Mouse (Mus musculus) hindbrain, embryonic 14.5 days (tissue): ENCODE results near the gene Aurkaip1. TPM values are rescaled to one million over a fixed set of nuclear protein-coding genes. Genes with fewer than 3 reads are reported as not detected.
"Not testable (repeated sequence)": the region's sequence is repeated elsewhere in the genome, so short reads cannot be mapped to it uniquely, and the experiment has no call there.

Source experiments
- ATAC-seq: fragments of 200-750 bp; cut with Nextera tagmentation; 2 replicates; pipeline ENCODE4 v1.8.0; 2017; ENCODE audit warnings: moderate number of reproducible peaks, mild to moderate bottlenecking, moderate TSS enrichment, moderate library complexity; ENCODE audit not compliant: low FRiP score
- DNase-seq: peaks from one replicate; pipeline ENCODE4 v3.0.0-alpha.2; 2015; ENCODE audit warnings: low spot score
- H3K27ac ChIP-seq: fragments of 300-500 bp; sonication (generic); 2 replicates; pipeline ENCODE4 v1.5.1; 2014; ENCODE audit warnings: mild to moderate bottlenecking, moderate library complexity
- H3K27me3 ChIP-seq: fragments of 300-500 bp; sonication (generic); 2 replicates; pipeline ENCODE4 v1.6.1; 2014; ENCODE audit warnings: mild to moderate bottlenecking, low read length, mixed read lengths; ENCODE audit not compliant: control insufficient read depth, insufficient read depth
- H3K36me3 ChIP-seq: fragments of 300-500 bp; sonication (generic); replicated peaks from 2 replicates; pipeline ENCODE4 v1.6.1; 2014; ENCODE audit not compliant: control insufficient read depth, insufficient read depth
- H3K4me1 ChIP-seq: fragments of 300-500 bp; sonication (generic); replicated peaks from 2 replicates; pipeline ENCODE4 v1.6.1; 2014; ENCODE audit warnings: antibody characterized with exemption, low read length, mixed read lengths; ENCODE audit not compliant: control insufficient read depth, insufficient read depth
- H3K4me2 ChIP-seq: fragments of 300-500 bp; sonication (generic); replicated peaks from 2 replicates; pipeline ENCODE4 v1.6.1; 2014; ENCODE audit warnings: mild to moderate bottlenecking, moderate library complexity
- H3K4me3 ChIP-seq: fragments of 300-500 bp; sonication (generic); replicated peaks from 2 replicates; pipeline ENCODE4 v1.5.1; 2014; ENCODE audit warnings: mild to moderate bottlenecking, low read length
- H3K9ac ChIP-seq: fragments of 300-500 bp; sonication (generic); 2 replicates; pipeline ENCODE4 v1.6.1; 2014
- H3K9me3 ChIP-seq: fragments of 300-500 bp; sonication (generic); 2 replicates; pipeline ENCODE4 v1.6.1; 2016; ENCODE audit warnings: low read length; ENCODE audit not compliant: control insufficient read depth
- WGBS: fragments of 180-500 bp; shearing (Covaris S2); extraction: QIAGEN DNeasy Blood & Tissue Kit; methylation state at CpG from one replicate; pipeline ENCODE4 v1.1.7; 2014; 5-methylcytosine and 5-hydroxymethylcytosine counted together
- polyA plus RNA-seq: library from polyadenylated mRNA; unstranded; fragments of >200 nt; fragmentation: Nextera tagmentation; extraction: Ambion mirVana; gene quantifications from 2 replicates; pipeline ENCODE4 v1.2.1, GENCODE M21; 2014

Aurkaip1 gene
- 114 and 126 TPM in 2 replicates for polyA plus RNA-seq

- H3K4me2 ChIP-seq = peak within 1 kb of the TSS; percentile 99
- H3K36me3 ChIP-seq = peaks cover 35% of the 10 kb centered on the region
- ATAC-seq (peak; percentile 92), DNase-seq (peak; percentile 95)
- peak within 1 kb of the TSS; percentile 64 for H3K4me3 ChIP-seq
- peak within 1 kb of the TSS; percentile 89 for H3K9ac ChIP-seq
- H3K27ac ChIP-seq = peak within 1 kb of the TSS; percentile 89
- no peaks in the 10 kb centered on the region for H3K9me3 ChIP-seq
- H3K4me1 ChIP-seq = peaks cover 19% of the 10 kb centered on the region
- no peaks in the 10 kb centered on the region for H3K27me3 ChIP-seq
- under 1% methylated on average over 49 of the region's 49 CpGs for WGBS
These were observed at the start of gene Aurkaip1 for GRCm38 (mm10) chr4:155831205-155831766. Gene Aurkaip1, plus strand, starts transcription at chr4:155831272.

- Histone ChIP-seq H3K9ac (peak overlapping the region; percentile 81), H3K27me3 (no peaks in the 10 kb centered on the region), H3K36me3 (no peaks in the 10 kb centered on the region), H3K4me1 (peaks cover 11% of the 10 kb centered on the region), H3K27ac (peak overlapping the region; percentile 90), H3K4me2 (peak overlapping the region; percentile 61), H3K9me3 (no peaks in the 10 kb centered on the region), H3K4me3 (peak overlapping the region; percentile 56)
- no peak for DNase-seq
- no peak for ATAC-seq
- WGBS = 41% methylated on average over 16 of the region's 16 CpGs
These were observed 47.5 kb upstream of the Aurkaip1 start for GRCm38 (mm10) chr4:155783486-155784080.

- Histone ChIP-seq H3K9ac (peak overlapping the region; percentile 81), H3K4me1 (peaks cover 11% of the 10 kb centered on the region), H3K4me2 (peak overlapping the region; percentile 61), H3K4me3 (peak overlapping the region; percentile 56), H3K36me3 (no peaks in the 10 kb centered on the region), H3K27ac (peak overlapping the region; percentile 90), H3K27me3 (no peaks in the 10 kb centered on the region), H3K9me3 (no peaks in the 10 kb centered on the region)
- peak; percentile 89 for ATAC-seq
- under 1% methylated on average over 47 of the region's 52 CpGs for WGBS
- DNase-seq = peak; percentile 84
These were observed 46.9 kb upstream of the Aurkaip1 start for GRCm38 (mm10) chr4:155784081-155784701.

GRCm38 (mm10) chr4:155785246-155785645 lies 45.8 kb upstream of the Aurkaip1 start:
- ATAC-seq (no peak), DNase-seq (no peak)
- WGBS = 88% methylated on average over 10 of the region's 10 CpGs
- H3K27me3 ChIP-seq = no peaks in the 10 kb centered on the region
- no peak overlapping the region for H3K9ac ChIP-seq
- peaks cover 11% of the 10 kb centered on the region for H3K4me1 ChIP-seq
- no peak overlapping the region for H3K27ac ChIP-seq
- H3K4me2 ChIP-seq = 0 out of 2 replicates have a peak overlapping the region, but pooled peaks have one; percentile 10
- H3K36me3 ChIP-seq = no peaks in the 10 kb centered on the region
- H3K9me3 ChIP-seq = no peaks in the 10 kb centered on the region
- H3K4me3 ChIP-seq = no peak overlapping the region

DNA sequence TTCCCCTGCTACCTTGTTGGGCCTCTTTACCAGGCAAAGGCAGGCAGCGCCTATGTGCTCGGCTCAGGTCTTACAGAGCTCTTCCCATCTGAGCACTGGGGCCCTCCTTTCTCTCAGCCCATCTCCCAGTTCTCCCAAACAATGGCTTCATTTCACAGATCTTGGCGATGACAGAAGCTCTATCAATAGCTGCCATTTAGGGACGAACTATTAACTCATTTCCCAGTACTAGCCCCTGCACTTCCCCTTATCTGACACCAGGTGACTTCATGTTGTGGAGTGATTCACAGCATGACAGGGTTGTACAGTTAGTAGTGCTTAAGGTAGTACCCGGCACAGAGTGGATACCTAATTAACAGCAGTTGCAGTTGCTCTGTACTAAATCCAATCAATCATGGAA lies 45.3 kb upstream of the Aurkaip1 start, which contains the start of gene Tmem88b:
Gene Tmem88b (minus strand): TSS at position 56 of the 400 bp plus-strand sequence.
- no peaks in the 10 kb centered on the region for H3K27me3 ChIP-seq
- no peak for ATAC-seq
- H3K9ac ChIP-seq = peak within 1 kb of the TSS; percentile 81
- H3K36me3 ChIP-seq = no peaks in the 10 kb centered on the region
- peaks cover 11% of the 10 kb centered on the region for H3K4me1 ChIP-seq
- DNase-seq = no peak
- WGBS = 62% methylated on average over 5 of the region's 5 CpGs
- peak within 1 kb of the TSS; percentile 56 for H3K4me3 ChIP-seq
- no peaks in the 10 kb centered on the region for H3K9me3 ChIP-seq
- H3K4me2 ChIP-seq = peak within 1 kb of the TSS; percentile 61
- no peak within 1 kb of the TSS for H3K27ac ChIP-seq

DNA sequence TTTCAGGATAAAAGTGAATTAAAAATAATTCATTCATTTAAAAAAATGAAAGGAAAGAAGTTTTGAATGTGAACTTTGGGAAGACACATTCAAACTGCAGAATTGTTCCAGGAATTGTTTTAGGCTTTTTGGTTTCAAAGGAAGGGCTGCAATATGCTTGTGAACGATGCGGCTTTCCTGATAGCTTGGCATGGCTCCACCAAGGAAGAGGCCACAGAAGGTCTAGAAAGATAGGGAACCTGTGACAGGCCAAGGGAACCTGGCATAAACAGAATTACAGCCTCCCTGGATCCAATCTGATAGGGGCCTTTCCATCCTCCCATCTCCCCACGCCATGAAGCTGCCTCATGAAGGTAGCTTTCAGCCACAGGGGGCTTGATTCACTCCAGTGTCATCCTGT lies 42.8 kb upstream of the Aurkaip1 start:
- Histone ChIP-seq H3K27me3 (no peaks in the 10 kb centered on the region), H3K4me2 (no peak overlapping the region), H3K4me3 (no peak overlapping the region), H3K27ac (no peak overlapping the region), H3K36me3 (no peaks in the 10 kb centered on the region), H3K9ac (no peak overlapping the region), H3K9me3 (no peaks in the 10 kb centered on the region), H3K4me1 (peaks cover 10% of the 10 kb centered on the region)
- DNase-seq = no peak
- no peak for ATAC-seq
- WGBS = 76% methylated on average over 3 of the region's 3 CpGs

DNA sequence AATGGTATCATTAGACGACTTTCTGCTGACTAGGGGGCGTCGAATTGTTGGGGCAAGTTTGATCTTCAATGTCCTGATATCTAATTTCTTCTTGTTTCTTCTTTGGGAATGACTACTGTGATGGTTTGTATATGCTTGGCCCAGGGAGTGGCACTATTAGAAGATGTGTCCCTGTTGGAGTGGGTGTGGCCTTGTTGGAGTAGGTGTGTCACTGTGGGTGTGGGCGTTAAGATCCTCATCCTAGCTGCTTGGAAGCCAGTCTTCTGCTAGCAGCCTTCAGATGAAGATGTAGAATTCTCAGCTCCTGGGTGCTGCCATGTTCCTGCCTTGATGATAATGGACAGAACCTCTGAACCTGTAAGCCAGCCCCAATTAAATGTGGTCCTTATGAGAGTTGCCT lies 42.2 kb upstream of the Aurkaip1 start:
- not testable (repeated sequence) for H3K4me2 ChIP-seq, H3K36me3 ChIP-seq, H3K9ac ChIP-seq, DNase-seq, H3K27me3 ChIP-seq, H3K27ac ChIP-seq, H3K9me3 ChIP-seq, H3K4me1 ChIP-seq, ATAC-seq, H3K4me3 ChIP-seq
- 82% methylated on average over 4 of the region's 4 CpGs for WGBS

DNA sequence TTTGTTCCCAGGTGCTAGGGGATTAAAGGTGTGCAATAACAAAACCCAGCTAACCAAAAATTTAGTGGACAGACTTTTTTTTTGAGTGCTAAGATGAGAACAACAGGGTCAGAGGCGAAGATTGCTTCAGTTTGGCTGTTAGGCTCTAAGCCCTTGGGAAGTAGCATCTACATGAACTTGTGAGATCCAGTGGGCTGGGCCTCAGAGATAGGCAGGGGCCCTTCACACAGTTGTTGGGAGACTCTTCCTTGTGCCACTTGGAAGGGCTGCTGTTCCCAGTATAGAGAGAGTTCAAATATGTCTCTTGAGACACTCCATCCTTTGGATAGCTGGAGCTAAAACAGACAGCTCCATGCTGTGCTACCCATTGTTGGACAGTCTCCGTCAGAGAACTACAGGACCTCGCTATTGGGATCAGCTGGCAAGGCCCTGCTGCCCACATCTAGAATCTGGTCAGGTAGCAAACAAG lies 41.0 kb upstream of the Aurkaip1 start, which contains the start of gene Ankrd65:
Gene Ankrd65 (plus strand): TSS at position 419 of the 469 bp plus-strand sequence.
- 60% methylated on average over 3 of the region's 3 CpGs for WGBS
- 0 out of 2 replicates have a peak, but pooled peaks cover 3% of the 10 kb centered on the region for H3K4me1 ChIP-seq
- DNase-seq (no peak), ATAC-seq (no peak)
- no peak within 1 kb of the TSS for H3K4me3 ChIP-seq
- H3K4me2 ChIP-seq = no peak within 1 kb of the TSS
- no peaks in the 10 kb centered on the region for H3K9me3 ChIP-seq
- no peaks in the 10 kb centered on the region for H3K36me3 ChIP-seq
- H3K9ac ChIP-seq = no peak within 1 kb of the TSS
- H3K27me3 ChIP-seq = no peaks in the 10 kb centered on the region
- no peak within 1 kb of the TSS for H3K27ac ChIP-seq

DNA sequence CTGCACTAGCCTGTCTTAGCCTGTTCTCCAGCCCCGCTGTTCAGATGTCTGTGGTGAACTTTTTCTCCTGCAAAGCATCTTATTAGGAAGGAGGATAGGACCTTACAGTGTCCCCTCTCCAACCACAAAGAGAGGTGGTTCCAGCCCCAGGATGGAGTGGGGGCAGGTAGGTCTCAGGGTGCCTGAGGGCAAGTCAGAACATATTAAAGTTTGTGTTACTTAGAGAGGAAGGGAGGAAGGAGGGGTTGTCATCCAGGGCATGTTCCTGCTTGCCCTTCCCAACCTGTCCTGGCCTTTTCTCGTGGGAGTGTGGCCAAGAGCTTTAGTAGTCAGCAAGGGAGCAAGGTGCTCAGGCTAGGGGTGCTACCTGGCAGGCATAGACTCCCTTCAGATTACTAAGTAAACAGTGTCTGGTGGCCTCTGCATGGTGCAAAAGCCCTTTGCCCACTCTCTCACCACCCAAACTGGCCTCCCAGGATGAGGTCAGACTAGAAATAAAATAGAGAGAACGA lies 40.4 kb upstream of the Aurkaip1 start:
- H3K36me3 ChIP-seq = no peaks in the 10 kb centered on the region
- H3K4me2 ChIP-seq = no peak overlapping the region
- H3K9ac ChIP-seq = no peak overlapping the region
- no peaks in the 10 kb centered on the region for H3K9me3 ChIP-seq
- 83% methylated on average over 3 of the region's 3 CpGs for WGBS
- no peak overlapping the region for H3K27ac ChIP-seq
- ATAC-seq = no peak
- no peaks in the 10 kb centered on the region for H3K27me3 ChIP-seq
- H3K4me3 ChIP-seq = no peak overlapping the region
- no peak for DNase-seq
- H3K4me1 ChIP-seq = no peaks in the 10 kb centered on the region
